Mouse (Mus musculus): Measurements from ENCODE around the gene Clstn3.
A peak's percentile ranks its signal among the peaks of the same experiment; 100 is the strongest.
"Not testable (repeated sequence)": the region's sequence is repeated elsewhere in the genome, so short reads cannot be mapped to it uniquely, and the experiment has no call there.

Clstn3 gene

DNA sequence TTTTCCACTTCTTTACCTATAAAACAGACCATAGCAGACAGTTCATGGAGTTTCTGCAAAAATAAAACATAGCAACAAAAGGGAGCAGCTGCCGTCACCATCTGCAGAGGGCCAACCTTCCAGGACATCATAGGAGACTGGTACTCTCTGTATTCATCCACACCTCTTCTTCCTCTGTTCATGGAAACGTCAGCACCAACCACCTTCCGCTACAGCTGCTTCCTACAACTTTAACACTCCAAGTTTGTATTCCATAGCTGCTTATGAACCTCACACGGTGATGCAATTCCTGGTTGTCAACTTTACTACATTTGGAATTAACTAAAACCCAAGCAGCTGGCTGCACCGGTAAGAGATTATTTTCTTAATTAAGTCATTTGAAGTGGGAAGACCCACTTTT lies 56.2 kb downstream of the Clstn3 start:
- DNase-seq = no peak

DNA sequence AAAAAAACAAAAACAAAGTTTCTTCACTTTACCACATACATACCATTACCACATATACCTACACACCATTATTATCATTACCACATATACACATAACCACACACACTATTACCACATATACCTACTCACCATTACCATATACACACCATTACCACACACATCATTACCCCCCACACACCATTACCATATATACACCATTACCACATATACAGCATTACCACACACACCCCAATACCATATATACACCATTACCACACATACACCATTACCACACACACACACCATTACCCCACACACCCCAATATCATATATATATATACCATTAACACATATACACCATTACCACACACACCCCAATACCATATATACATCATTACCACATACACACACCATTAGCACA lies 57.4 kb downstream of the Clstn3 start:
- DNase-seq = no peak

DNA sequence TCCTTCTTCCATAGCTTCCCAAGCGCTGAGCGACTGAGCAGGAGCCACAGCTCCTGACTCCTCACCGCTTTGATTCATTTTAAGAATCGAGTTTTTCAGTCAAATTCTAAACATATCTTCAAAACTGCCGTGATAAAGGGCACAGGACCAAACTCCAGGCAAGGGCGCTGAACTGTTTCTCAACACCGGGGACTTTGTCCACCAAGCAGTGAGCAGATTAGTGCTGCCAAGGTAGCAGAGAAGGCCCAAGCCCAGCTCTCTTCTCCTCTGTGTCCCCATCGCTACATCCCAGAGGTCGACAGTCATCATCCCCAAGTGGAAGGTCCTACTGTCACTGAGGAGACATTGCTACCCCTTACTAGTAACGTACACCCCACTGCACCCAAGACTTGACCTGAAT lies 58.3 kb downstream of the Clstn3 start:
- DNase-seq = peak; percentile 71

GRCm38 (mm10) chr6:124399738-124400137 lies 64.9 kb downstream of the Clstn3 start:
- DNase-seq = no peak

- not testable (repeated sequence) for DNase-seq
Measured at GRCm38 (mm10) chr6:124394991-124395390, 69.6 kb downstream of the Clstn3 start.

Measured in kidney, adult 9 months (tissue).